Mouse (Mus musculus) mesoderm, embryonic 11.5 days (tissue): ENCODE measurements around the gene 9230112D13Rik.

Experiments
- DNase-seq: peaks from one replicate; pipeline ENCODE4 v3.0.0-alpha.2; 2012; ENCODE audit warnings: low read depth, low spot score

Gene 9230112D13Rik

GRCm38 (mm10) chr14:34522701-34523100, at the start of gene 9230112D13Rik:
Gene 9230112D13Rik (minus strand): TSS chr14:34522801.
- DNase-seq: no peak

- no peak for DNase-seq
These were observed 49.2 kb upstream of the 9230112D13Rik start for GRCm38 (mm10) chr14:34571610-34572387.

GRCm38 (mm10) chr14:34570903-34571302, 48.3 kb upstream of the 9230112D13Rik start:
- DNase-seq: no peak

- peak; percentile 82 for DNase-seq
These were observed 47.7 kb upstream of the 9230112D13Rik start for GRCm38 (mm10) chr14:34570294-34570693.

- no peak for DNase-seq
These were observed 47.1 kb upstream of the 9230112D13Rik start for GRCm38 (mm10) chr14:34569534-34570194.

- no peak for DNase-seq
These were observed 46.0 kb upstream of the 9230112D13Rik start for GRCm38 (mm10) chr14:34568626-34569025.

- no peak for DNase-seq
These were observed 45.1 kb upstream of the 9230112D13Rik start for GRCm38 (mm10) chr14:34567697-34568096.

- DNase-seq: no peak
These were observed 43.9 kb upstream of the 9230112D13Rik start for GRCm38 (mm10) chr14:34566530-34566929.

GRCm38 (mm10) chr14:34565711-34566110, 43.1 kb upstream of the 9230112D13Rik start:
- DNase-seq: no peak

GRCm38 (mm10) chr14:34564646-34565045, 42.0 kb upstream of the 9230112D13Rik start:
- DNase-seq: no peak

GRCm38 (mm10) chr14:34562393-34562792, 39.8 kb upstream of the 9230112D13Rik start:
- no peak for DNase-seq

- DNase-seq: no peak
These were observed 39.0 kb upstream of the 9230112D13Rik start for GRCm38 (mm10) chr14:34561647-34562046.

GRCm38 (mm10) chr14:34558947-34559346, 36.3 kb upstream of the 9230112D13Rik start:
- DNase-seq: no peak

GRCm38 (mm10) chr14:34555211-34555610, 32.6 kb upstream of the 9230112D13Rik start:
- no peak for DNase-seq

GRCm38 (mm10) chr14:34554047-34554446, 31.4 kb upstream of the 9230112D13Rik start:
- DNase-seq: no peak

- no peak for DNase-seq
These were observed 30.9 kb upstream of the 9230112D13Rik start for GRCm38 (mm10) chr14:34553470-34553869.

GRCm38 (mm10) chr14:34552226-34552625, 29.6 kb upstream of the 9230112D13Rik start:
- no peak for DNase-seq

GRCm38 (mm10) chr14:34549004-34549671, 26.5 kb upstream of the 9230112D13Rik start:
- peak; percentile 89 for DNase-seq

- DNase-seq: peak; percentile 72
These were observed 25.9 kb upstream of the 9230112D13Rik start for GRCm38 (mm10) chr14:34548391-34549001.

- no peak for DNase-seq
These were observed 21.9 kb upstream of the 9230112D13Rik start for GRCm38 (mm10) chr14:34544545-34544944.

- DNase-seq: no peak
These were observed 21.4 kb upstream of the 9230112D13Rik start for GRCm38 (mm10) chr14:34544001-34544400.

GRCm38 (mm10) chr14:34543596-34543995, 21.0 kb upstream of the 9230112D13Rik start:
- DNase-seq: no peak
